Mouse (Mus musculus) ES-Bruce4 (cell line): ENCODE data around the gene Zfp652. TPM values are rescaled to one million over a fixed set of nuclear protein-coding genes. Genes with fewer than 3 reads are reported as not detected.

Source experiments
- H3K27ac ChIP-seq: 2 replicates; pipeline ENCODE4 v1.5.1; 2012; ENCODE audit warnings: low read length, inconsistent platforms; ENCODE audit not compliant: insufficient read depth
- H3K27me3 ChIP-seq: 2 replicates; pipeline ENCODE4 v1.6.1; 2012; ENCODE audit warnings: mild to moderate bottlenecking, low read length, inconsistent platforms; ENCODE audit not compliant: control insufficient read depth, poor library complexity, insufficient read depth, severe bottlenecking
- H3K36me3 ChIP-seq: 2 replicates; pipeline ENCODE4 v1.6.1; 2012; ENCODE audit warnings: inconsistent platforms, mild to moderate bottlenecking, low read length, moderate library complexity; ENCODE audit not compliant: control insufficient read depth, poor library complexity, insufficient read depth, severe bottlenecking
- H3K4me1 ChIP-seq: one replicate; pipeline ENCODE4 v1.8.1; 2011; ENCODE audit warnings: low read length; ENCODE audit not compliant: control insufficient read depth, insufficient read depth
- H3K4me3 ChIP-seq: 2 replicates; pipeline ENCODE4 v1.5.1; 2011; ENCODE audit warnings: low read depth, mild to moderate bottlenecking, low read length
- H3K9ac ChIP-seq: 2 replicates; pipeline ENCODE4 v1.6.1; 2012; ENCODE audit warnings: low read depth, mild to moderate bottlenecking, inconsistent platforms; ENCODE audit not compliant: poor library complexity, severe bottlenecking
- H3K9me3 ChIP-seq: replicated peaks from 2 replicates; pipeline ENCODE4 v1.6.1; 2012; ENCODE audit warnings: mild to moderate bottlenecking, low read length, inconsistent platforms; ENCODE audit not compliant: control insufficient read depth, poor library complexity, insufficient read depth, severe bottlenecking
- CTCF ChIP-seq: IDR thresholded peaks from one replicate; pipeline ENCODE4 v1.8.1; 2011; ENCODE audit warnings: low read depth, low read length
- EP300 ChIP-seq: IDR thresholded peaks from 2 replicates; pipeline ENCODE4 v1.6.1; 2011; ENCODE audit warnings: low read depth, low read length; ENCODE audit not compliant: insufficient read depth
- POLR2A ChIP-seq: IDR thresholded peaks from one replicate; pipeline ENCODE4 v1.8.1; 2011; ENCODE audit warnings: low read length; ENCODE audit not compliant: insufficient read depth
- polyA plus RNA-seq: library from polyadenylated mRNA; stranded (reverse); fragments of >200 nt; gene quantifications from 2 replicates; pipeline ENCODE4 v1.2.4, GENCODE M21; 2011; ENCODE audit warnings: low read depth; ENCODE audit not compliant: missing spikeins, insufficient read depth, insufficient read length

Gene Zfp652
- polyA plus RNA-seq, 1 experiment: 41.4 TPM

DNA sequence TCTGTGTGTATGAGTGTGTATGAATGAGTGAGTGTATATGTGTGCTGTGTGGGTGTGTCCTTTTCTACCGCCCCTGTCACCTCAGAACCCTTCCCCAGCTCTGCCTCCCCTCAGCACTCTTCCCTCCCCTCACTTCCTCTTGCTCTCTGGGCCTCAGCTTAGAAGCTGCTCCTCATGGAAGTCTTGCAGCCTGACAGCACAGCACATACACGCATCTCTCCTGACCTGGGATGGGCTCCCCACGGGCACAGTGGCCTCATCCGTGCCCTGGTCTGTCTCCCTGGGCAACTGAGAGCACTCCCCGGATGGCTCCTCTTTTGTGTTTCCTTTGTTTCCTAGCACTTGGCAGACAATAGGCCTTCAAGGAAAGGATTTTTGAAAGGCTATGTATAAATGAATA, 97.1 kb downstream of the Zfp652 start:
- TF ChIP-seq EP300 (no peak), POLR2A (no peak), CTCF (no peak)
- Histone ChIP-seq H3K9ac (no peak overlapping the region), H3K27me3 (no peaks in the 10 kb centered on the region), H3K4me1 (peaks cover 11% of the 10 kb centered on the region), H3K27ac (no peak overlapping the region), H3K4me3 (no peak overlapping the region), H3K36me3 (no peaks in the 10 kb centered on the region), H3K9me3 (no peaks in the 10 kb centered on the region)

GRCm38 (mm10) chr11:95810828-95811227, 98.4 kb downstream of the Zfp652 start:
- H3K4me1 ChIP-seq: peaks cover 4% of the 10 kb centered on the region
- H3K4me3 ChIP-seq: peak overlapping the region; percentile 34; the same call in 1 of the 2 replicates
- H3K9ac ChIP-seq: peak overlapping the region; percentile 51
- TF ChIP-seq POLR2A (no peak), EP300 (no peak), CTCF (no peak)
- H3K27ac ChIP-seq: no peak overlapping the region
- no peaks in the 10 kb centered on the region for H3K9me3 ChIP-seq
- no peaks in the 10 kb centered on the region for H3K27me3 ChIP-seq
- H3K36me3 ChIP-seq: no peaks in the 10 kb centered on the region

GRCm38 (mm10) chr11:95811741-95812140, 99.3 kb downstream of the Zfp652 start:
- H3K36me3 ChIP-seq: no peaks in the 10 kb centered on the region
- no peak overlapping the region for H3K4me3 ChIP-seq
- no peak for TF ChIP-seq EP300
- TF ChIP-seq CTCF: no peak
- TF ChIP-seq POLR2A: no peak
- no peak overlapping the region for H3K9ac ChIP-seq
- H3K4me1 ChIP-seq: peaks cover 4% of the 10 kb centered on the region
- no peaks in the 10 kb centered on the region for H3K9me3 ChIP-seq
- no peaks in the 10 kb centered on the region for H3K27me3 ChIP-seq
- no peak overlapping the region for H3K27ac ChIP-seq

GRCm38 (mm10) chr11:95812224-95812623, 99.8 kb downstream of the Zfp652 start:
- Histone ChIP-seq H3K27ac (no peak overlapping the region), H3K9ac (no peak overlapping the region), H3K4me3 (no peak overlapping the region), H3K36me3 (no peaks in the 10 kb centered on the region), H3K9me3 (no peaks in the 10 kb centered on the region), H3K27me3 (no peaks in the 10 kb centered on the region), H3K4me1 (peaks cover 4% of the 10 kb centered on the region)
- TF ChIP-seq CTCF: no peak
- peak; percentile 40; the same call in 1 of the 2 replicates for TF ChIP-seq EP300

DNA sequence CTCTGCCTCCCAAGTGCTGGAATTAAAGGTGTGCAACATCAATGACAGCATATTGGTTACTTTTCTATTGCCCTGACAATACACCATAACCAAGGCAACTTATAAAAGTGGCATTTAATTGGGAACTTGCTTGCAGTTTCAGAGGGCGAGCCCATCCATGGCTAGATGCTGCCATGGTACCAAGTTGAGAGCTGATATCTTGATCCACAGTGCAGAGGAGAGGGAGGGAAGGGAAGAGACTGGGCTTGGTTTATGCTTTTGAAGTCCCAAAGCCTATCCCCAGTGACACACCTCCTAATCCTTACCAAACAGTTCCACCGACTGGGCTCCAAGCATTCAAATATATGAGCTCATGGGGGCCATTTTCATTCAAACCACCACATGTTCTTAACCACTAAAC, 101.6 kb downstream of the Zfp652 start:
- H3K36me3 ChIP-seq: no peaks in the 10 kb centered on the region
- H3K27ac ChIP-seq: no peak overlapping the region
- TF ChIP-seq EP300 (no peak), POLR2A (no peak), CTCF (no peak)
- no peaks in the 10 kb centered on the region for H3K9me3 ChIP-seq
- no peak overlapping the region for H3K4me3 ChIP-seq
- no peak overlapping the region for H3K9ac ChIP-seq
- peaks cover 4% of the 10 kb centered on the region for H3K4me1 ChIP-seq
- H3K27me3 ChIP-seq: no peaks in the 10 kb centered on the region

- Histone ChIP-seq H3K36me3 (no peaks in the 10 kb centered on the region), H3K4me3 (no peak overlapping the region), H3K27me3 (no peaks in the 10 kb centered on the region), H3K4me1 (peaks cover 2% of the 10 kb centered on the region), H3K27ac (no peak overlapping the region), H3K9me3 (no peaks in the 10 kb centered on the region), H3K9ac (no peak overlapping the region)
- no peak for TF ChIP-seq CTCF
- no peak for TF ChIP-seq POLR2A
- TF ChIP-seq EP300: no peak
These were observed 102.4 kb downstream of the Zfp652 start for GRCm38 (mm10) chr11:95814857-95815256.

DNA sequence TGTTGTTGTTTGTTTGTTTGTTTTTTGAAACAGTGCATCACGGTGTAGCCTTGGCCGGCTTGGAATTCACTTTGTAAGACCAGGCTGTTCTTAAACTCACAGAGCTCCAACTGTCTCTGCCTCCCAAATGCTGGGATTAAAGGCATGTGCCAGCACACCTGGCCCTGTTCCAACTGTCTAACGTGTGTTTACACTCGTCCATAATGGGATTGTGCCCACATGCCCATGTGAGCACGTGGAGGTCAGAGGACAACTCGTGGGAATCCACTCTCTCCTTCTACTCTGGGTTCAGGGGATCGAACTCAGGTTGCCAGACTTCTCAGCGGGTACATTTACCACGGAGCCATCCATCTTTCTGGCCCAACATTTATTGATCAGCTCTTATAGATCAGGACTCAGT, 102.9 kb downstream of the Zfp652 start:
- Histone ChIP-seq H3K4me1 (peaks cover 2% of the 10 kb centered on the region), H3K27me3 (no peaks in the 10 kb centered on the region), H3K27ac (no peak overlapping the region), H3K9ac (no peak overlapping the region), H3K4me3 (no peak overlapping the region), H3K36me3 (no peaks in the 10 kb centered on the region), H3K9me3 (no peaks in the 10 kb centered on the region)
- no peak for TF ChIP-seq POLR2A
